Mouse (Mus musculus): ENCODE data around the gene Erp29.
A peak's percentile ranks its signal among the peaks of the same experiment; 100 is the strongest.
"Not testable (repeated sequence)": the region's sequence is repeated elsewhere in the genome, so short reads cannot be mapped to it uniquely, and the experiment has no call there.

Erp29 gene

DNA sequence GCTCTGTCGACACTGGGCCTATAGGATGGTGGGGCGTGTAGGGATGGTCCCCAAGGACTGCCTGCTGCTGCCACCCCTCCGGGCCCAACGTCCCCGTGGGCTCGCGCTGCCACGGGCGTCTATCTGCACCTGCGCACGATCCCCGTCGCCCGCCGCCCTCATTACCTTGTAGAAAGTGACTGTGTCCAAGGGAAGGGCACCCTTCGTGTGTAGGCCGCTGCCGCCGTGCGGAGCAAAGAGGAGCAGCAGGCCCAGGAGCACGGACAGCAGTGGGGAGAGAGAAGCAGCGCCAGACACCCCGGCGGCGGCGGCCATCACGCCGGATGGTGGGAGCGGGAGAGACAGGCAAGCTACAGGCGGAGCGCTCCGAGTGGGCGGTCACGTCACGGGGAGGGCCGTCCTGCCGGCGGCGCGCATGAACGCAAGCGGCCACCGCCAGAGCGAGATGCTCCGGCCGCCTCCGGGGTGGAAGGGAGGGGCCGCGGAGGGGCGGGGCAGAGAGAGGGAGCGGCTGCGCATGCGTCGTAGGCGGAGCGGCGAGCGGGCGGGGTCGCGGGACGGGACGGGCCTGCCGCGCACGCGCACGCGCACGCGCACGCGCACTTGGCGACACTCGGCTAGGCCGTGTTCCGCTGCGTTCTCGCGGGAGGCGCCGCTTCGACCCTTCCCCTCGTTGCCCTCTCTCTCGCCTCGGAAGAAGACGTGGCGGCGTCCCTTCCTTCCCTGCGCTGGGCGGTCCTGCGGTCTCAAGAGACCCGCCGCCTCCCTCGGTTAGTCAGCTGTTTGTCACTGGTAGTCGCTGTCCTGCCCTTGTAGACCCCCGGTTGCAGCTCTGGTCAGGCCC lies at the start of gene Erp29:
Erp29 (minus strand) TSS at position 481 of the 844 bp plus-strand sequence.
- DNase-seq (ENCODE audit: low spot score in 2 of 2), result peak; percentile 95 to 97

DNA sequence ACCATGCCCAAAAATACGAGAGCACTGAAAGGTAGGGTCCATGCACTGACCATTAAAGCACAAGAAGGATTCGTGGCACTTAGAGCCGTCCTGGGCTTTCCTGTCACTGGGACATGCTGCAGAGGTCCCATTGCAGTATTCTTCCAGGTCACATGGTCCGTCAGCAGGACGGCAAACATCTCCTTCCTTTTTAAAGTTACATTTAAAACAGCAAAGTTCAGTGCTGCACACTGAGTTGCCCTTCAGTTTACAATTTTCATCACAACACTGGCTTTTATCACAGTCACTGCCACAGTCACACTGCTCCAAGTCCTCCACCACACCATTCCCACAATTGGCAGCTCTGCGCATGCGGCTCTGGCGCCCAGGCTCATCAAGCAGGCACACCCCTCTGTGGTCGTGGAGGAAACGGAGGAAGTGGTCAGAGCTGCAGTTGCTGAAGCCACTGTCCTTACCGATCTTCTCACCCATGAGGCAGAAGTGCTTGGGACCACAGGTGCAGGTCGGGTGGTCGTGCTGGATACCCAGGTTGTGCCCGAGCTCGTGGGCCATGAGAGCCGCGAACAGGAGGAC lies 49.2 kb upstream of the Erp29 start:
- DNase-seq (ENCODE audit: low spot score in 2 of 2), result not testable (repeated sequence)

DNA sequence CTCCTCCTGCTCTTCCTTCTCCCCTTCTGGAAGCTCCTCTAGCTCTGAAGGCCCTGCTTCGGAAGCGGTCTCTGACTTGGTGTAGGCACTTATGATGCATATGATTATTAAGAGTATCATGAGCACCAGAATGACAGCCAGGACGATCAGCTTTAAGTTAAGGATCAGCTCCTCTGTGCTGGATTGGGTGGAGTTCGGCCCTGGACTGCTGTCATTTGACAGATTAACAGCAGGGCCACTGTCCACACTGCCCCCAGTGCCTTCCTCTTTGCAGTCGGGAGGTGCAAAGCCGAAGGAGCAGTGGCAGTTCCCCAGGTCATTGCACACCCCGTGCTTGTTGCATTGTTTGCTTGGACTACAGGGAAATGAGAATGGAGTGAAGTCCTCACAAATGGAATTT lies 48.4 kb upstream of the Erp29 start:
- no peak for DNase-seq (ENCODE audit: low spot score in 2 of 2)

DNA sequence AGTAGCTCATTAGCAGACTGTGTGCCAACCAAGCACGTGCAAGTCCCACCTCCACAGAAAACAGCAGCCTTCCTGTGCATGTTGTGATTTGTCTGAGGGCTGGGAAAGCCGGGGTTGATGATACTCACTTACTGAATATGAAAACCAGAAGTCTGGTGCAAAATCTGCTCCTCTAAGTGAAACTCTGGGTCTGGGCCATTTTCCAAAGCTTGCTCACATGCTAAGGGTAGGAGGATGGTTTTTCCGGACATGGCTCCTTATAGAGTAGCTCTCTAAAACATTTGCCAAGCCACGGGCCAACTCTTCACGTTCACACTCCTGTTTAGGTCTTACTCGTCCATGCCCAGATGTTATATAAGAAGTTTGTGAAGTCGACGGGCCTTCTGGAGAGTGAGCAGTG lies 41.0 kb upstream of the Erp29 start:
- DNase-seq (ENCODE audit: low spot score in 2 of 2), result peak; percentile 51 to 82

DNA sequence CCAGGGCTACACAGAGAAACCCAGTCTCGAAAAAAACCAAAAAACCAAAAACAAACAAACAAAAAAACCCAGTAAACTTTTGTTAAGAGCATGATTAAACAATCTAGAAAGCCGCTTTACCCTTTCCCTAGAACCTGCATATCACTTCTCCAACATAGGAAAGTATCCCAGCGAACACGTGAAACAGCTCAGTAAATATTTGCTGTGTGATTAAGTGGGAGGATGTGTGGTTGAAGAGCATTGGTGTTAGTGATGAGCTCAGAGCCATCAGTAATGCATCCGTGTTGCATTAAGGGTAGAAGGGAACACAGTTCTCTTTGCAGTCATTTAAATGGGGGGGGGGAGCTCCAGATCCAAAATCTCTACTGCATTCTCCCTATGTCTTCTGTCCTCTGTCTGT lies 32.5 kb upstream of the Erp29 start:
- DNase-seq (ENCODE audit: low spot score in 2 of 2), result no peak

DNA sequence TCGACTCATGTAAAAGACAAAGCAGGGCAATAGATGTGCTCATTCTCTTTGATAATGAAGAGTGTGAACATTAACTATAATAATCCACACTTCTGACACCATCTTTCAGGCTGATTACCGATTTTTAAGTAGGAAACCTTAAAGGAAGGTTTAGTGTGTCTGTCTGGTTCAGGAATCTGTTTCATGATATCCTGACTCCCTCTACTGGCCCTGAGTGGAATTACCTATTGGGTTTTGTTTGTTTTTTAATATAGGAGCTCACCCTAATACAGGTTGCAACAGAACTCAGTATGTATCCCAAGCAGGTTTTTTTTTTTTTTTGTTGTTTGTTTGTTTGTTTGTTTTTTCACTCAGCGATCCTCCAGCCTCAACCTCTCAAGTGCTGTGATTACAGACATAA lies 25.4 kb upstream of the Erp29 start:
- DNase-seq (ENCODE audit: low spot score in 2 of 2), result peak in 1 of 2 experiments; percentile 59

DNA sequence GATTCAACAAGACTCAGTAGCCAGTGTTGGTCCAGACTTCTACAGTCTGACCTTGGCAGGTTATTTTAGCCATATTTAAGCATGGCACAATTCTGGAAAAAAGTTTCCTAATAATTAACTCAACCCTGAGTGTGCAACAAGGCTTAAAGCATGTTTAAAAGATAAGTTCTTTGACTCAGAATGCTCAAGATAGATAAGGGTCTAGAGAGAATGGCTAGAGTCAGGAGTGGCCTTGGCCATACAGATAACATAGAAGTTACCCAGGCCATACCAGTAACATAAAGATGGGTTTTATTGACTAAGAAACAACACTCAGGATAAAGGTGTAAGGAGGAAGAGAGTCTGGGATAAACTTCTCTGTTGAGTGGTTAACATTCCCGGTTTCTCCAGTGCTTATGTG lies 23.7 kb upstream of the Erp29 start:
- DNase-seq (ENCODE audit: low spot score in 2 of 2), result no peak

DNA sequence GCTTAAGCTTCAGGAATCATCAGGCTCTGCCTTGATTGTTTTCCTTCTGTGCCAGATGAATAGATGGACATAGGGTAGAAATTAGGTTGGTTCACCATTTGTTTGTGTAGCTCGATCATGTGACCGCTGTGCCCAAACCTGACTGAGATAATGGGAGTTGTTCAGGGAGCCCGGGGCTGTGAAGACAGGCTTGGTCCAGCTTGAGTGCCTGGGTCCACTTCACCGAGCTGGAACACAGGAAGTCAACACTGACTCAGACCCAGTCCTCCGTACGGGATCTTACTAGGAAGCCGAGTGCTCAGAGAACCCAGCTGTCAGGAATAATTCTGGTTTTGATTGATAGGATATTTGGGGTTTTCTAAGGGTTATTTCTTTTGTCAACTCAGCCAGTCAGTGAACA lies 22.3 kb upstream of the Erp29 start:
- DNase-seq (ENCODE audit: low spot score in 2 of 2), result no peak

DNA sequence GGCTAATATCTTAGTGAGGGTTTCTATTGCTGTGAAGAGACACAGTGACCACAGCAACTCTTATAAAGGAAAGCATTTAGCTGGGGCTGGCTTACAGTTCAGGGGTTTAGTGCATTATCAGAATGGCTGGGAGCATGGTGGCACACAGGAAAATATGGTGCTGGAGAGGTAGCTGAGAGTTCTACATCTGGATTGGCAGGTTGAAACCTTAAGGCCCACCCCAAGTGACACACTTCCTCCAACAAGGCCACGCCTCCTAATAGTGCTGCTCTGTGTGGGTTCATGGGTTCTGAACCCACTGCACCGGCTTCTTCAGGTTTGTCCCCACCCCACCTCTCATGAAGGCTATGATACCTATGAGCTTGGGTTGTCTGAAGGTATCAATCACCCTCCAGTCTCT lies 20.1 kb upstream of the Erp29 start:
- no peak for DNase-seq (ENCODE audit: low spot score in 2 of 2)

DNA sequence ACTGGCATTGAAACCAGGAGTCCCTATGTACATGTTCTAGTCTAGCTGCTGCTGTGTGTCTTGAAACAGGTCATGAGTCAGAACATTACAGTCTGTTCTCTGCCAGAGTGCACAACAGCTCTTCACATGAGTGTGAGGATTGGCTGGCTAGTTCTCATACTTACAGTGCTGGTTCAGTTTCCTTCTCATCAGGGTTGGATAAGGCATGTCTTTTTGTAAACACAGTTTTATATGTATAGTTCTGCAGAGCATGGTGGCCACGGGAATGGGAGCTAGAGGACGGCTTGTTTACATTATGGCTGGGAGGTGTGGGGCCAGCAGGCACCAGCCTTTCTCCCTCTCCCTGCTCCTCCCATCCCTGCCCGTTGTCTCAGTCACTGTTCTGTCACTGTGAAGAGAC lies 17.3 kb upstream of the Erp29 start:
- DNase-seq (ENCODE audit: low spot score in 2 of 2), result no peak

DNA sequence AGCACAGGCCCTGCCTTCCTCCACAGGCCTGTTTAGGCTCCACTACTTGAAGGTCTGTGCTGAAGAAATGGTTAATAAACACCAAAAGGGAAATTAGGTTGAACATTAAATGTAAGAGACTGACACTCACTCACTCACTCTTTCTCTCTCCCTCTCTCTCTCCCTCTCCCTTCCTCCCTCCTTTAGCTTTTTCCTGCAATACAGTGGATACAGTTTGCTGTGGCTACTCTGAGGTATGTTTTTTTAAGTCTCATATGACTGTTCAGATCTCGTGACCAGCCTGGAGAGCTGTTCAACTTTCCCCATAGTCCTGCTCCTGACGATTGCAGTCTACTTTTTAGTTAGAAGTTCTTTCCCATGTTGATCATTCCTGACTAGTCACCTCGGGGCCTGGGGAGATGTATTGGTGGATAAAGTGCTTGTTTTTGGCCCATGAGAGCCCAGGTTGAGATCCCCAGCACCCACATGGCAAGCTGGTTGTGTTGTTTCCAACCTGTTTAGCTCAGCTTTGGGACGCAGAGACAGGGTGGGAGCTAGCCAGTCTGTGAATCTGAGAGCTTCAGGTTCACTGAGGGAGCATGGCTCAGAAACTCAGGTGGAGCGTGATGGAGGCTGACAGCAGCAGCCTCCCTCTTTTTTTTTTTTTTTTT lies 11.4 kb upstream of the Erp29 start:
- DNase-seq (ENCODE audit: low spot score in 2 of 2), result no peak

DNA sequence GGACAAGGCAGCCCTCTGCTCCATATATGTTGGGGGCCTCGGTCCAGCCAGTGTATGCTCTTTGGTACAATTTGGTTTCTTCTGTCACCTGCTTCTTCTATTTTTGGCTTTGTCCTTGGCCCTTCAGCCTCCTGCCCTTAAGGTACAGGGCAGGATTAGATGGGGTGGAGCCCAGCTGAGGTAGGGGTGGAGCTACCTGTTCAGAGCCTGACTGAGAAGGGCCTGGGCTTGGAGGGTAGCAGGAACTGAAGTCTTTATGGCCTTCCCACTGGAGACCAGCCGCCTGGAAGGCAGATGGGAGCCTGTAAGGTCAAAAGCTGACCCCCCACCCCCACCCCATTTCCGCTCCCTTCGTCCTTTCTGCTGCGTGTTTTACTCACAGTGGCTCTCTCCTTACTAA lies 10.7 kb upstream of the Erp29 start:
- no peak for DNase-seq (ENCODE audit: low spot score in 2 of 2)

DNA sequence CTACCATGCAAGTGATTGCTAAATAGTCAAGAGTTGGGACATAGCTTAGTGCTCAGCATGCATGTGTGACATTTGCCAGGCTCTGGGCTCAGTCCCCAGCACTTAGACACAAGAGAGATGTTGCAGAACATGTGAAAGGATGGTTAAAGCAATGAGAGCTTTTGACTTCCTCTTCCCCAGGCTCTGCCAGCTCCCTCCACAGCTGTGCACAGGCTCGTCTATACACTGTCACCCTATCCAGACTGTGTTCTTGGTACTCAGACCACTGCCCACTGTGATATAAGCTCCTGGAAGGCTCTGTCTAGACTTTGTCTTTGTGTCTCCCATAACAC lies 9.8 kb upstream of the Erp29 start:
- no peak for DNase-seq (ENCODE audit: low spot score in 2 of 2)

DNA sequence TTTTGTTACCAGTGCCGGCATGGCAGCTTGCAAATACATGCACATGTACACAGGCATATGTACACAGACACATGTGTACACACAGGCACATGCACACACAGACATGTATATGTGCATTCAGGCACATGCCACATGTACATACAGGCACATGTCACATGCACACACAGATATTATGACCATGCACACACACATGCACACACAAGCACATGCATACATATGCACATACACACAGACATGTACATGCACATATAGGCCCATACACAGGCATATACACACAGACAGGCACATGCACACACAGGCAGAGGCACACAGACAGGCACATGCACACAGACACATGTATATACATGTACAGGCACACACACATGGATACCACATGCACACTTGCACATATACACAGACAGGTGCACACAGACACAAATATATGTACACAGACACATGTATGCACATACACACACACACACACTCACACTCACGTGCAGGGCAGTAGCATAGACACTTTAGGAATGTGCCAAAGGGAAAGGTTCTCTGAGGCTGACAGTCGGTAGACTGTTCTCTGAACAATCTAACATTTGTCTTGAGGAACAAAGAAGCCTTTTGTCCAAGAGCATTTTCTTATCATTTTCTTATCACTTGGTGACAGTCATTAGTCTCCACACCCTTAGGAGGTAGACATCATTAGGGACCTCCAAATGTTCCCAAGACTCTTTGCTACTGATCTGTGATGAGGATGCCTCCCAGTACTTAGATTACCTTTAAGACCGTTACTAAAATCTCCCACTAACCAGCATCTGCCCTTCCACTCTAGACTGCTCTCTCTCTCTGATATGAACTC lies 9.2 kb upstream of the Erp29 start:
- no peak for DNase-seq (ENCODE audit: low spot score in 2 of 2)

DNA sequence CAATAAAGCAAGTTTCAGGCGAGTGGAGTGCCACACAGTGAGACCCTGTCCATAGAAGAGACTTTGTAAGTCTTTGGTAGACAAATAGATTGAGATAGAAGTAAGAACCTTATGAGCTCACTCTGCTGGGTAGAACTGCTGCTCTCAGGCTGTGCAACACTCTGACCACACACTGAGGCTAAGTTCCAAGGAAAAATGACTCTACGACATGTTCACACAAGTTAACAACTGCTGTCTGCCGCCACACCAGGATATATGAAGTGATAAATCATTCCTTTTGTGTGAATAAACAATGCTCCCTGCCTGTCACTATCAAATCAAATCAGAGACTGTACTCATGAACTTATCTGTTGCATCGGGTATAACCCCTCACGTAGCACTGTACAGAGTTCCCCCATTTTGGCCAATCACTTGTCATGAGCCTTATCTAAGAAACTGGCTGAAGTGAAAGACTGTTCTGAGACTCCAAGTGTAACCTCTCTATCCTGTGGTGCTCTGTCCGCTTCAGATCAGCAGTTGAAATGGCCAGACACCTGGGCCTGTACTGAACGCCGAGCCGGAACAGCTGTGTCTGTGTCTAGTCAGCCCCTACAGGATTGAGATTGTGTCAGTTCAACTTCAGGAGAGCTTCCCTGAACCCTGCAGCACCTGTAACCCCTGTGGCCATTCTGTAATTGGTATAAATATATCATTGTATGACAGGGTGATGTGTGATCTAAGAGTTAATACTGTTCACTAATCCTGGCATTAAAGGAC lies 3.4 kb upstream of the Erp29 start:
- DNase-seq (ENCODE audit: low spot score in 2 of 2), result no peak

DNA sequence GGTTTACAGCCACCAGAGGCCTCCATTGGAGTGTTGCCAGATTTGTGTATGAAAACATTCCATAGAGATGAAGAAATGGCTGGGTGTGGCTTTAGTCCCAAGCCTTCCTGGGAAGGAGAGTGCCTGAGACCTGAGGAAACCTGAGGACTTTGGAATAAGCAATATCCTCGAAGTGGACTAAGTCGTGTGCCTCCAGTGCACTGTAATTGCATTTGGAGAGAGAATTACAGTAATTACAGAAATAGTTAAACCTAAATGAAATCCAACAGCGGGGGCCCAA lies 2.1 kb upstream of the Erp29 start:
- no peak for DNase-seq (ENCODE audit: low spot score in 2 of 2)

DNA sequence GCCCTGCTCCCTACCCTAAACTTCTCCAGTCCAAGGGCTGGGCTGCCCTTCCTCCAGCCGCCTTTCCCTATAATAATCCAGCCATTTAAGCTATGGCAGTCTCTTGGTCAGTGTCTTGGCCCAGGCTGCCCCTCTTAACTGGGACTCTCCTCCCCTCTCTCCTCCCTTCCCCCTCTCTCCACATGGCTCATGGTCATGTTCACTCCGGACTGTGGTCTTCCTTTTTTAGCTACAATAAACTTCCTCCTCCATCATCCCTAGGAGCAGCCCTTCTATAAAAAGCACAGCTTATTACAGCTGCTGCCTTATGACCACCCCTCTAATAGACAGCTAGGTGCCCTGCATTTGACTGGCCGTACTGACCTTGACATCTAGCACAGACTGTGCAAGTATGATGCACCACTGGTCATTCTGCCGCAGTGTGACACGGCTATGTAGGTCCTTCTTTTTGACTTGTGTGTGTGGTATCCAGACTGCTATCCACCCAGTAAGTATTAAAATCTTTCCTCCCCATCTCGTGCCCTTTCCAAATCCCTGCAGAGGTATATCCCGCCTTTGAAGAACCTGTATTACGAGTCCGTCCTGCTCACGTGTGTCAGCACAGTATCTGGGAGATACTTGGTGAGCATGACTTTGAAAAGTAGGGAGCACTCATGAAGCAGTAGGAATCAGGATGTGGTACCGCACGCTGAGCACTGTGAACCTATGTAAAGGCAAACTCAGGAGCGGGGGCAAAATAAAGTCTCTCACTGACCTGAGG lies 1.6 kb upstream of the Erp29 start:
- DNase-seq (ENCODE audit: low spot score in 2 of 2), result no peak

DNA sequence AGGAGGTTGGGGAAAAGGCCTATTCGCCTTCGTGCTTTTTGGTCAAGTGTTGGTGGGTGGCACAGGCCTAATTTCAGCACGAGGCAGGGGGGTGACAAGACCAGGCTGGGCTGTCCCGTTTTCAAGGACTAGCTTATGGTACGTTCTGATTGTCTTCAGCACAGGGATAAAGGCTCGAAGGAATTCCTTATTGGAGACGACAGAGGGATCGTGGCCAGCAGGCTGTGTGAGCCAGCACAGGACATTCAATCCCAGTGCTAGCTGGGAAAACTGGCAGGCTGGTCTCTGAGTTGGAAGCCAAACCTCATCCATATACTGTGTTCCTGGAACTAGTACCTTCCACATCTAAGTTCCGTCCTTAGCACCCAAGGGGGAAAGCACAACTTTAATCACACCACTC lies 600 bp upstream of the Erp29 start:
- DNase-seq (ENCODE audit: low spot score in 2 of 2), result no peak

DNA sequence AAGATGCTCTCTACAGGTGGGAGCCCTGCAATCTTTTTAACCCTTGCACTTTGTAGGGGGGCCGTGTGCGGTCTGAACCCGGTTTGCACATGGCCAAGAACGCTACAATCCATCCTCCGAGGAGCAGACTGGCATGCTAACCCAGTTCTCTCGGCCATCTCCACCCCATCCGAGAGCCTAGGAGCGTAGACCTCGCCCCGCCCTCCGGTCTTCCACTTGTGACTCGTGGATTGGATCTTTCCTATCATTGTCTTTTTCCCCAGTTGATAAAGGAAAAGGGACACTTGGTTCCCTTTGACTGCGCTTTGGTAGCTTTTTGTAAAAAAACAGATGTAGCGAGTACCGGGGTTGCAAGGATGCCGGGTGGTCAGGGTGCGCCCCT lies 671 bp downstream of the Erp29 start, which contains the start of gene Tmem116:
Tmem116 (plus strand) TSS at position 250 of the 382 bp plus-strand sequence.
- peak in 1 of 2 experiments; percentile 26 for DNase-seq (ENCODE audit: low spot score in 2 of 2)

DNA sequence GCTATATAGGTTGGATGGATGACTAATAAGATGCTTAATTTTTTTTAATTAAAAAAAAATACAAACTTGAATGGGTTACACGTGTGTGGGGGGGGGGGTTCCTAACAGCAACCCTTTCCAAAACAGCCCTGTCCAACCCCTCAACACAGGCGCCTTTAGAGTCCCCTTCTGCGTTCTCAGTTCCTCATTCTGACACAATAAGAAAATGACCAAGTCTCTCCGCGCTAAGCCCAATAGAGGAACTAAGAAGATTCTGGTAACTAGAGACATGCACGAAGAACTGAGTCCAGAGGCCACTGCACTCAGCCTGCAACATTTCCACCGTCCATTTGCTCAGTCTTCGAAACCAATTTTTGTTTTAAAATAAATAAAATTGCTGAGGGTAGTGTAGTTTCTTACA lies 1.1 kb downstream of the Erp29 start:
- DNase-seq (ENCODE audit: low spot score in 2 of 2), result no peak

DNA sequence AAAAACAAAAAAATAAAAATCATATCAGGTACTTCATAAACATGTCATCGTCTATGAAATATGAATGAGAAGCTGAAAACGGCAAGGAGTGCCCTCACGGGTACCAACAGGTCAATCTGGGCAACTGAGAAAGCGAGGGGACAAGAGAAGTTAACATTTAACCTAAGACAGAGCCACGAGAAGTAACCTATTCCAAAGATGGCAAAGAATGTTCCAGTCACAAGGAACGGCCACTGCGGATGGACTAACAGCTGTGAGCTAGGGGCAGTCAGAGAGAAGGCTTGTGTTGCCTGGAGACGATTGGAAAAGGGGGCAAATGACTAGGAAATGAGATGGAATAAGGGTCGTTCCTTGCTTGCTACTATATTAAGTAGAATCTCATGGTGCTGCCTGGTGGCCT lies 1.8 kb downstream of the Erp29 start:
- no peak for DNase-seq (ENCODE audit: low spot score in 2 of 2)
